Mouse (Mus musculus) myocyte (in vitro differentiated cells): Measurements from ENCODE around the gene Plekho1.

Experiments
- MAX ChIP-seq: IDR thresholded peaks from one replicate; pipeline ENCODE4 v1.6.1; 2011; ENCODE audit warnings: low read depth, mild to moderate bottlenecking, control low read depth
- MYOG ChIP-seq, 3 experiments: IDR thresholded peaks; one replicate each; pipeline ENCODE4 v1.6.1; 2011; ENCODE audit warnings: control low read depth in 2 of 3, low read depth in 2 of 3, mild to moderate bottlenecking in 2 of 3; ENCODE audit not compliant: insufficient read length in 2 of 3, control insufficient read depth in 1 of 3, insufficient read depth in 1 of 3
- POLR2A ChIP-seq: IDR thresholded peaks from one replicate; pipeline ENCODE4 v1.6.1; 2011; ENCODE audit warnings: low read depth, mild to moderate bottlenecking, control low read depth, moderate library complexity; ENCODE audit not compliant: insufficient read length
- TCF12 ChIP-seq: IDR thresholded peaks from one replicate; pipeline ENCODE4 v1.6.1; 2011; ENCODE audit warnings: mild to moderate bottlenecking, control low read depth; ENCODE audit not compliant: poor library complexity, insufficient read depth, severe bottlenecking

DNA sequence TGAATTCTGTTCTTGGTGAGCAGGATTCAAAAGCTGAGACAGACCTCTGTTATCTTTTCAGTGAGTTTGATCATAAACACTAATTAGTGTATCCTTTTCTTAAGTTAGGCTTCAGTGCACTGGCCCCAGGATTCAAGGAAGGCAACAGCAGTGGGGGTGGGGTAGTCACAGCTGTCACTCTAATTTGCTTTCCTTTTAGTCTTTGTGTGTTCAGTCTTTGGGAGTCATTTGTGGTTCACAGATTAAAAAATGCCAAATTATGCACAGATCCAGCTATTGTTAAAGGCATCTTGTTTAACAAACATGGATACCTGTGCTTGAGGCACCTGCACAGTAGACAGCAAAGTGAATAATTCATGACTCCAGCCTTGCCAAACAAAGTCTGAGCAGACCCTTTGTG, 42.8 kb downstream of the Plekho1 start:
- TF ChIP-seq TCF12 (no peak), POLR2A (no peak), MYOG (IDR thresholded peaks at IDR 0.05; ENCODE audit: control insufficient read depth in 1 of 3, insufficient read depth in 1 of 3, insufficient read length in 2 of 3, low read depth in 2 of 3) (no peak), MAX (no peak)
